Mouse (Mus musculus): Measurements from ENCODE around the gene Col1a2.

Gene Col1a2

DNA sequence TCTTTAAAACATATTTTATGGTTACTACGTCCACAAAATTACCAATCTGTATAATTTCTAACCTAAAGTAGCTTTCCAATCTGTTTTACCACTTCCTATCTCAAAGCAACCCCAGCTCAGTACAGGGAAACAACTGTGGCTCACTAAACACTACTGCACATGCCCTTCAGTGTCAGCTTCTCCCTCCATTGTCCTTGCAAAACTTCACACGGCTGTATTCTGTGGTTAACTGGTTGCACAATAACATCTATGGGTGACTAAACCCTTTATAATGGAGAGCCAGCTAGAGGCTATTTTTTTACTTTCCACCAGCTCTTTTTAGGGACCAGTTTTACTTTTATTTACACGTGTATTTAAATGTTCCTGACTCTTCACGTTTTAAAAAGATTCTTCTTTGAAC, 83.3 kb downstream of the Col1a2 start:
- no peak for DNase-seq (ENCODE audit: low spot score in 2 of 2)

DNA sequence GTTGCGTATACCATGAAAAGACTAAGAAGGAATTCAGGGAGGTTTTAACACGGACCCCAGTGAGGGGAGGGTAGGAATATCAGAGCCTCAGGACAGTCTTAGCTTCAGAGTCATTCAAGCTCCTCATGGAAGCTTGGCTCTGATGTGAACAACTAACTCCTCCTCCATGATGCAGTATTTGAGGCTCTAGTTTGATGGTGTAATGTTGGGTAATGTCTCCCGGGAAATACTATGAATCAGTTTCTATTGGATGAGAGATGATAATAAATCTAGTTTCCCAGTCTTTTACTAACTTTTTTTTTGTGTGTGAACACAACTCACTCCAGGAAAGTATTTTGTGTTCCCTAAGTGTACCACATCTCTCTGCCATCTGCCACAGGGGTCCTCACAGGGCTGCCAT, 84.1 kb downstream of the Col1a2 start:
- no peak for DNase-seq (ENCODE audit: low spot score in 2 of 2)

DNA sequence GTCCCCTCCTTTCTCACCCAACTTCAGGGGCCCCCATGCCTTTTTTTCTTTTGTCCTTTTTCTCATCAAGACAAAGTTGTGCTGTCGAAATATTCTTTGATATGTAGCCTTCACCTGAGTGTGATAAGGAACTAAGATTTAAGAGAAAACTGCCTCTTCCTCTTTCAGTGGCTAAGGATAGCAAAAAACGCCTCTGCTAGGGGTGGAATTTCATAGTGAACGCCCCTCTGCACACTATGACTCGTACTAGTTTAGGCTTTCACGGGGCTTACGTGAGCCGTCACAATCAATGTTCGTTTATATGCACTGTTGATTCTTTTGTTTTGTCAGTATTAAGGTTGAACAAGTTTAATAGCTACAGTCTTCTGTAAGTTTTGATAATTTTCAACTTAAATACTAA, 85.5 kb downstream of the Col1a2 start:
- no peak for DNase-seq (ENCODE audit: low spot score in 2 of 2)

Data from frontal cortex, postnatal 14 days (tissue).